Mouse (Mus musculus) small intestine, adult 2 months (tissue): ENCODE measurements at regions not wholly inside any gene's neighbourhood (a gene's known extent, or its start where the extent isn't known, plus 50 kb on each side); places are given as distances from the start of the nearest gene placed in this dataset.

Source experiments
- CTCF ChIP-seq: fragments of 200-500 bp; IDR thresholded peaks from 2 replicates; pipeline ENCODE4 v1.5.1; 2012; ENCODE audit warnings: low read depth, mild to moderate bottlenecking, control low read depth, inconsistent platforms, low read length, moderate library complexity, mixed read lengths; ENCODE audit not compliant: insufficient replicate concordance, insufficient read length; ENCODE audit errors: extremely low read depth
- POLR2A ChIP-seq: fragments of 200-500 bp; IDR thresholded peaks from 2 replicates; pipeline ENCODE4 v1.6.1; 2012; ENCODE audit warnings: low read depth, mild to moderate bottlenecking, control low read depth, inconsistent platforms, low read length, moderate library complexity

DNA sequence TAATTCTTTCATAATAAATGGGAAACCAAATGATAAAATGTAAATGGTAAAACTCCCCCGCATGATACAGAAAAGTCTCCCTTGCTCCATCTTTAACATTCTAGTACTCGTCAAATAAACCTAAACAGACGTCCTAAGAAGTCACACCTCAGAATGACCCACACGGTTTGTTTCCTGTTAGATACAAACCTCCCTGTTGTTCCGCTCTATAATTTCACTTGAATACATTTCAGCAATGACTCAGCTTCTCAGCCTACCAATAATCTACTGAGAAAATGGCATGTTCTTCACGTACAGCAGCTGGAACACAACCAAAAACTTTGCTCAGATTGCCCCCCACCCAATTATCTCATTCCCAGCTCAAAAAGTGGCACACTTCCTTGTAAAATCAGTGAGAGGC is 93.7 kb upstream of the Pdc start:
- no peak for TF ChIP-seq CTCF
- no peak for TF ChIP-seq POLR2A
